Mouse (Mus musculus) G1E (cell line): ENCODE results near the gene Wfdc2.
A peak's percentile ranks its signal among the peaks of the same experiment; 100 is the strongest.

Experiments
- CTCF ChIP-seq: IDR thresholded peaks from 2 replicates; pipeline ENCODE4 v1.5.1; 2012; ENCODE audit warnings: low read depth, low read length, inconsistent platforms, mixed read lengths
- GATA1 ChIP-seq: IDR thresholded peaks from 2 replicates; pipeline ENCODE4 v1.6.1; 2012; ENCODE audit warnings: borderline replicate concordance, low read length, inconsistent platforms, mixed read lengths
- GATA2 ChIP-seq: IDR thresholded peaks from 2 replicates; pipeline ENCODE4 v1.6.1; 2012; ENCODE audit warnings: low read depth, low read length, inconsistent platforms, borderline replicate concordance
- POLR2AphosphoS5 ChIP-seq: IDR thresholded peaks from 2 replicates; pipeline ENCODE4 v1.6.1; 2012; ENCODE audit warnings: low read depth, low read length, inconsistent platforms; ENCODE audit not compliant: insufficient replicate concordance
- TAL1 ChIP-seq: conservative IDR thresholded peaks from 2 replicates; pipeline ENCODE4 v1.6.1; 2012; ENCODE audit warnings: low read depth, low read length, inconsistent platforms, mixed read lengths

DNA sequence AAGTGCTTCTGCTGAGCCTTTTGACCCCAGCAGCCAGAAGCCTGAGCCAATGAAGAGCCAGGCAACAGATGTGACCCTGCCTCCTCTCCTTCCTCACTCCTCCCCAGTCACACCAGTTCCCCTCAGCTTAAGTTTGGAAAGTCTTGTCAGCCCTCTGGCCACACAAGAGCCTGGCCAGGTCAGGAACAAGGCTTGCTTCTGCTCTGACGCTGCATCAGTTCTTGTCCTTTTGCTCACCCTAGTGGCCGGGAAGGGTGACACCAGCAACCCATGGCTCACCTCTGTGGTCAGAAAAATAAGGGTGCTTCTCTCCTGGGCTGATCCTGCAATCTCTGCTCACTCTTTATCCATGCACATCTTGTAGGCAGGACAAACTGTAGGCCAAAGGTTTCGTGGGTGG is 41.4 kb upstream of the Wfdc2 start:
- TF ChIP-seq CTCF (peak; percentile 4; the same call in 1 of the 2 replicates), TAL1 (no peak), GATA1 (no peak), POLR2AphosphoS5 (no peak), GATA2 (no peak)
